Mouse (Mus musculus): ENCODE results near the gene Nap1l5. TPM values are rescaled to one million over a fixed set of nuclear protein-coding genes. Genes with fewer than 3 reads are reported as not detected.

The Nap1l5 gene
- polyA plus RNA-seq (2015; fragmentation: Nextera tagmentation; extraction: Ambion mirVana), result 485 and 560 TPM in 2 replicates

- H3K36me3 ChIP-seq, result peaks cover 9% of the 10 kb centered on the region
- H3K9me3 ChIP-seq (replicated peaks), result peaks cover 4% of the 10 kb centered on the region
- H3K27ac ChIP-seq (replicated peaks), result peak within 1 kb of the TSS; percentile 85
- 0 out of 2 replicates have a peak, but pooled peaks cover 3% of the 10 kb centered on the region for H3K4me1 ChIP-seq
- peak within 1 kb of the TSS; percentile 56 for H3K4me2 ChIP-seq
- peak within 1 kb of the TSS; percentile 52 for H3K4me3 ChIP-seq (replicated peaks)
- ATAC-seq (ENCODE audit: low FRiP score), result peak; percentile 95
- H3K9ac ChIP-seq (replicated peaks), result peak within 1 kb of the TSS; percentile 52
- no peaks in the 10 kb centered on the region for H3K27me3 ChIP-seq (replicated peaks)
- WGBS, result 46% methylated on average over 34 of the region's 34 CpGs
Observed at GRCm38 (mm10) chr6:58906852-58907261, at the start of gene Nap1l5. TSS of gene Nap1l5 (minus strand) at chr6:58907076.

GRCm38 (mm10) chr6:58951128-58951992, 44.5 kb upstream of the Nap1l5 start:
- H3K9ac ChIP-seq (replicated peaks), result no peak overlapping the region
- H3K4me2 ChIP-seq, result no peak overlapping the region
- no peak overlapping the region for H3K4me3 ChIP-seq (replicated peaks)
- ATAC-seq (ENCODE audit: low FRiP score), result no peak
- H3K9me3 ChIP-seq (replicated peaks), result no peaks in the 10 kb centered on the region
- H3K4me1 ChIP-seq, result no peaks in the 10 kb centered on the region
- 67% methylated on average over 2 of the region's 2 CpGs for WGBS
- H3K27me3 ChIP-seq (replicated peaks), result no peaks in the 10 kb centered on the region
- peaks cover 18% of the 10 kb centered on the region for H3K36me3 ChIP-seq
- no peak overlapping the region for H3K27ac ChIP-seq (replicated peaks)

- ATAC-seq (ENCODE audit: low FRiP score), result no peak
- Histone ChIP-seq H3K4me3 (replicated peaks) (no peak overlapping the region), H3K9ac (replicated peaks) (no peak overlapping the region), H3K9me3 (replicated peaks) (no peaks in the 10 kb centered on the region), H3K27me3 (replicated peaks) (no peaks in the 10 kb centered on the region), H3K4me2 (no peak overlapping the region), H3K27ac (replicated peaks) (no peak overlapping the region), H3K4me1 (no peaks in the 10 kb centered on the region), H3K36me3 (peaks cover 22% of the 10 kb centered on the region)
- 79% methylated on average over 1 of the region's 1 CpGs for WGBS
Observed at GRCm38 (mm10) chr6:58950410-58950809, 43.5 kb upstream of the Nap1l5 start.

GRCm38 (mm10) chr6:58946840-58947239, 40.0 kb upstream of the Nap1l5 start:
- no peak overlapping the region for H3K27ac ChIP-seq (replicated peaks)
- H3K4me2 ChIP-seq, result no peak overlapping the region
- no peaks in the 10 kb centered on the region for H3K9me3 ChIP-seq (replicated peaks)
- ATAC-seq (ENCODE audit: low FRiP score), result no peak
- no peak overlapping the region for H3K9ac ChIP-seq (replicated peaks)
- no peaks in the 10 kb centered on the region for H3K4me1 ChIP-seq
- peaks cover 17% of the 10 kb centered on the region for H3K36me3 ChIP-seq
- WGBS, result 81% methylated on average over 4 of the region's 4 CpGs
- H3K27me3 ChIP-seq (replicated peaks), result no peaks in the 10 kb centered on the region
- no peak overlapping the region for H3K4me3 ChIP-seq (replicated peaks)

DNA sequence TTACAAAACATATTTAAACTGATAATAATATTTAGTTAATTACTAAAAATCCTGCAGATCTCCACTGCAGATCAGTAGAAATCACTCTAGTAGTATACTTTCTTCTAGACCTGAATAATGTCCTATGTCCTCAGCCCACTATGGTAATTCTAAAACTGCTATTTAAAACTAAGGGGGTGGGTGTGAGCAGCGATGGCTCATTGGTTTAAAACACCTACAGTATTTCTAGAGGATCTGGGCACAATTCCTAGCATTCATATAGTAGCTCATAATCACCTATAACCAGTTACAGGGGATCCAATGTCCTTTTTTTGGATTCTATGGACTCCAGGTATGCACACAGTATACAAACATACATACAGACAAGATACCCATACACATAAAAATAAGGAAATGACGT, 39.4 kb upstream of the Nap1l5 start:
- Histone ChIP-seq H3K9ac (replicated peaks) (no peak overlapping the region), H3K4me3 (replicated peaks) (no peak overlapping the region), H3K4me2 (no peak overlapping the region), H3K27ac (replicated peaks) (no peak overlapping the region), H3K4me1 (no peaks in the 10 kb centered on the region), H3K36me3 (peaks cover 16% of the 10 kb centered on the region), H3K9me3 (replicated peaks) (no peaks in the 10 kb centered on the region), H3K27me3 (replicated peaks) (no peaks in the 10 kb centered on the region)
- ATAC-seq (ENCODE audit: low FRiP score), result no peak
- WGBS, result 81% methylated on average over 2 of the region's 2 CpGs

DNA sequence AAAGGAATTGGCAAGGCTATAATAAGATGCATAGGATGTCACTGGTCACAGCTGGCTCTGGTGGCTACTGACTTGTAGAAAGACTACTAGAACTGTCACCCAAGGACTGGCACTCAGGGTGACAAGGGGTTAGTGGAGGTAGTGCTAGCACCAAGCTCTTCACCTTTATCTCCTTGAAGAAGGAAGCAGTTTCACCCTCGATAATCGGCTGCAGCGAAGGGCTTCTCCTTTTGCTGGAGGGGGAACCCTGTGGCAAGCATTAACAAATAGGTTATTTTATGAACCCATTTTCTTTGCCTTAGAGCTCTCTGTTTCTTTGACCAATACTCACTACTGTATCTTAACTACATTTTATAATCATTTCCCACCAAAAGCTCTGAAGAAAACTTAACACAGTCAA, 37.1 kb upstream of the Nap1l5 start:
- Histone ChIP-seq H3K9ac (replicated peaks) (no peak overlapping the region), H3K4me3 (replicated peaks) (no peak overlapping the region), H3K27me3 (replicated peaks) (no peaks in the 10 kb centered on the region), H3K27ac (replicated peaks) (no peak overlapping the region), H3K4me2 (no peak overlapping the region), H3K9me3 (replicated peaks) (no peaks in the 10 kb centered on the region), H3K36me3 (peaks cover 16% of the 10 kb centered on the region), H3K4me1 (no peaks in the 10 kb centered on the region)
- no peak for ATAC-seq (ENCODE audit: low FRiP score)
- WGBS, result 89% methylated on average over 3 of the region's 3 CpGs

DNA sequence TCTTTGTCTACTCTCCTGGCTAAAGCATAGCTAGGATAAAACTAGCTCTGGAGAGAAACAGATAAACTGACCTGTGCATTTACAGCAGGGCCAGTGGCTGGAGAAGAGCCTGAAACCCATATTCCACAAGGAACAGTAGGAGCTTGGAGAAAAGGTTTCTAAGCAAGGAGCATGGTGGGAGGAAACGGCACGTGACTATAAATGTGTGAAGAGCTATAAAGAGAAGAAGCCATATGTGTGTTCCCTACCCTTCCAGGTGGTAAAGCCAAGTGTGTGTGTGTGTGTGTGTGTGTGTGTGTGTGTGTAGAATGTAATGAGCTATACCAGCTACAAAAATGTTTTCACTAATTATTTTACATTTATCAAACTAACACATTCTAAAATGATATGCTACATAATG, 35.4 kb upstream of the Nap1l5 start:
- Histone ChIP-seq H3K27me3 (replicated peaks) (no peaks in the 10 kb centered on the region), H3K4me1 (no peaks in the 10 kb centered on the region), H3K9ac (replicated peaks) (no peak overlapping the region), H3K27ac (replicated peaks) (no peak overlapping the region), H3K36me3 (peaks cover 16% of the 10 kb centered on the region), H3K9me3 (replicated peaks) (no peaks in the 10 kb centered on the region), H3K4me3 (replicated peaks) (no peak overlapping the region), H3K4me2 (no peak overlapping the region)
- WGBS, result 90% methylated on average over 2 of the region's 2 CpGs
- ATAC-seq (ENCODE audit: low FRiP score), result no peak

DNA sequence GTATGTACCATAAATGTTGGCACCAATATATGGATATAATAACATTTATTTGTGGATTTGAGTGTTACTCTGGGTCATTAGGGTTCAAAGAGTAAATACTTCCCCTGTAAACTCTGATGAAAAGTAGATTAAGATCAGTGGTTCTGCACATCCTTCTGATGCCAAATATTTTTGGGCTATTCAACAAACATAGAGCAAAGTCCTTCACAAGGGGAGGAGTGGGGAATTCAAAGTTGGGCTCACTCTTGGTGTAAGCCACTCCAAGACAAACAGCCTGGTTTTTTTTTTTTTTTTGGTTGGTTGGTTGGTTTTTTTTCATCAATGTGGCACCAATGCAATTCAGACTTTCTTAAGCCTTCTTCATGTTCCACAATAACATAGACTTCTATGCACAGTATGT, 30.9 kb upstream of the Nap1l5 start:
- Histone ChIP-seq H3K4me3 (replicated peaks) (no peak overlapping the region), H3K9ac (replicated peaks) (no peak overlapping the region), H3K4me2 (no peak overlapping the region), H3K27ac (replicated peaks) (no peak overlapping the region), H3K4me1 (peaks cover 13% of the 10 kb centered on the region), H3K36me3 (0 out of 2 replicates have a peak, but pooled peaks cover 5% of the 10 kb centered on the region), H3K27me3 (replicated peaks) (no peaks in the 10 kb centered on the region), H3K9me3 (replicated peaks) (no peaks in the 10 kb centered on the region)
- no peak for ATAC-seq (ENCODE audit: low FRiP score)

DNA sequence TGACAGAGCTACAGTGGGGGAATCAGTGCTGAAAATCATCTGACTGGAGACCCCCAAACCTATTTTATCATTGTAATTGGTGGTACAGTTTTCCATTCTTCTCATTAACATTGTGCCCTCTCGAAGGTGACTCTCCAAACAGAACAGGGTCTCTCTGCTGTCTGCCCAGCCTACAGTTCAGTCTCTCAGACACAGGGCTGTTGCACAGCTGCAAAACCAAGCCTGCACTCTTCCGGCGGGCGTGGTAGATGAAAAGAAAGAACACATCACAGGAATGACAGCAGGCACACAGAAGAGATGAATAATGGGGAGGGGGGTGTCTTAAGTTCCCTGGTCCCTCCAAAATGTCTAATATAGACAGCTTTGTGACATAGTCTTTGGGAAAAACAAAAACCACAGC, 27.3 kb upstream of the Nap1l5 start:
- no peaks in the 10 kb centered on the region for H3K9me3 ChIP-seq (replicated peaks)
- no peaks in the 10 kb centered on the region for H3K27me3 ChIP-seq (replicated peaks)
- H3K4me1 ChIP-seq, result peaks cover 21% of the 10 kb centered on the region
- H3K4me3 ChIP-seq (replicated peaks), result no peak overlapping the region
- no peaks in the 10 kb centered on the region for H3K36me3 ChIP-seq
- peak; percentile 6; the same call in 1 of the 2 replicates for ATAC-seq (ENCODE audit: low FRiP score)
- peak overlapping the region; percentile 77 for H3K27ac ChIP-seq (replicated peaks)
- H3K4me2 ChIP-seq, result no peak overlapping the region
- 48% methylated on average over 4 of the region's 4 CpGs for WGBS
- no peak overlapping the region for H3K9ac ChIP-seq (replicated peaks)

GRCm38 (mm10) chr6:58933189-58933913, 26.5 kb upstream of the Nap1l5 start:
- no peaks in the 10 kb centered on the region for H3K27me3 ChIP-seq (replicated peaks)
- 22% methylated on average over 6 of the region's 6 CpGs for WGBS
- H3K27ac ChIP-seq (replicated peaks), result peak overlapping the region; percentile 71
- no peaks in the 10 kb centered on the region for H3K9me3 ChIP-seq (replicated peaks)
- peak overlapping the region; percentile 33 for H3K4me2 ChIP-seq
- peak; percentile 94 for ATAC-seq (ENCODE audit: low FRiP score)
- H3K36me3 ChIP-seq, result no peaks in the 10 kb centered on the region
- H3K4me3 ChIP-seq (replicated peaks), result no peak overlapping the region
- H3K4me1 ChIP-seq, result peaks cover 21% of the 10 kb centered on the region
- no peak overlapping the region for H3K9ac ChIP-seq (replicated peaks)

- no peaks in the 10 kb centered on the region for H3K9me3 ChIP-seq (replicated peaks)
- no peak overlapping the region for H3K4me3 ChIP-seq (replicated peaks)
- ATAC-seq (ENCODE audit: low FRiP score), result peak; percentile 49; the same call in 1 of the 2 replicates
- no peaks in the 10 kb centered on the region for H3K36me3 ChIP-seq
- WGBS, result 52% methylated on average over 12 of the region's 12 CpGs
- peak overlapping the region; percentile 71 for H3K27ac ChIP-seq (replicated peaks)
- H3K9ac ChIP-seq (replicated peaks), result no peak overlapping the region
- peaks cover 21% of the 10 kb centered on the region for H3K4me1 ChIP-seq
- H3K4me2 ChIP-seq, result peak overlapping the region; percentile 33
- H3K27me3 ChIP-seq (replicated peaks), result no peaks in the 10 kb centered on the region
Observed at GRCm38 (mm10) chr6:58932515-58933188, 25.8 kb upstream of the Nap1l5 start.

Data from neural tube, embryonic 15.5 days (tissue).